Comparison of ENCODE assay signal across 25 mouse cellular contexts in genomic region chr3:59702614-59703110, GRCm38 (mm10). TPM values are rescaled to one million over a fixed set of nuclear protein-coding genes. Genes with fewer than 3 reads are reported as not detected.
"Had no signal": no experiment of that assay in that cellular context is flagged by ENCODE, and none has a peak within 500 bp of the region (broad histone marks: within the 10 kb centered on the region; RNA-seq: fewer than 3 reads in every experiment).

No protein-coding gene starts in this region.

- DNase-seq: kidney, adult 2 months; kidney, postnatal 10 days; kidney, postnatal 36 days; layer of hippocampus, postnatal 36 days; liver, embryonic 13.5 days; lung, embryonic 14.5 days; lung, postnatal 10 days; lung, postnatal 36 days; thymus, postnatal 4 days had no signal

- H3K4me1 ChIP-seq: liver, embryonic 13.5 days; megakaryocyte, embryonic 14.5 days; midbrain, embryonic 10.5 days; midbrain, embryonic 13.5 days; stomach, embryonic 15.5 days had no signal

- H3K36me3 ChIP-seq: liver, embryonic 13.5 days; midbrain, embryonic 10.5 days; midbrain, embryonic 13.5 days; stomach, embryonic 15.5 days had no signal

- H3K4me2 ChIP-seq: liver, embryonic 13.5 days; lung, embryonic 14.5 days; midbrain, embryonic 13.5 days; stomach, embryonic 15.5 days had no signal

- H3K4me3 ChIP-seq: left cerebral cortex, adult 2 months; liver, embryonic 13.5 days; megakaryocyte, embryonic 14.5 days; midbrain, embryonic 10.5 days; midbrain, embryonic 13.5 days; myocyte; stomach, embryonic 15.5 days had no signal

- H3K9ac ChIP-seq: liver, embryonic 13.5 days; lung, embryonic 14.5 days; midbrain, embryonic 13.5 days; stomach, embryonic 15.5 days had no signal

- ATAC-seq: intestine, embryonic 16.5 days; midbrain, embryonic 13.5 days; midbrain, embryonic 16.5 days had no signal

- H3K27me3 ChIP-seq: liver, embryonic 13.5 days; megakaryocyte, embryonic 14.5 days; midbrain, embryonic 13.5 days; stomach, embryonic 15.5 days had no signal

- H3K9me3 ChIP-seq: liver, embryonic 13.5 days; megakaryocyte, embryonic 14.5 days; midbrain, embryonic 10.5 days; midbrain, embryonic 13.5 days; stomach, embryonic 15.5 days had no signal

- H3K27ac ChIP-seq: left cerebral cortex, adult 2 months; liver, embryonic 13.5 days; midbrain, embryonic 10.5 days; midbrain, embryonic 13.5 days; stomach, embryonic 15.5 days had no signal

RNA-seq across cellular contexts. Expression of gene Gm5538, which starts 26.9 kb away (rescaled TPM):
- polyA plus RNA-seq: intestine, embryonic 16.5 days; kidney, adult 2 months; kidney, embryonic 14.5 days; limb, embryonic 11.5 days; limb, embryonic 14.5 days; liver, adult 2 months; liver, embryonic 13.5 days; liver, embryonic 16.5 days; lung, embryonic 14.5 days; midbrain, embryonic 10.5 days; midbrain, embryonic 13.5 days; midbrain, embryonic 16.5 days; myocyte; neural tube, embryonic 11.5 days; neural tube, embryonic 14.5 days; small intestine, adult 2 months; stomach, embryonic 15.5 days had no signal
